Mouse (Mus musculus) G1E-ER4 (cell line): ENCODE data around the gene Csf1. TPM values are rescaled to one million over a fixed set of nuclear protein-coding genes. Genes with fewer than 3 reads are reported as not detected.

ENCODE experiments used
- GATA1 ChIP-seq: IDR thresholded peaks from one replicate; pipeline ENCODE4 v1.8.0; 2012; ENCODE audit warnings: low read length, inconsistent platforms
- polyA plus RNA-seq: library from polyadenylated mRNA; stranded (reverse); fragments of >175 nt; gene quantifications from 2 replicates; pipeline ENCODE4 v1.2.3, GENCODE M21; 2012

Csf1 gene
- polyA plus RNA-seq: not detected in 2 replicates

- TF ChIP-seq GATA1: no peak
These were observed at the start of gene Csf1 for GRCm38 (mm10) chr3:107759929-107760581. Gene Csf1 (minus strand): TSS chr3:107760469.

GRCm38 (mm10) chr3:107808013-107808750, 47.9 kb upstream of the Csf1 start:
- no peak for TF ChIP-seq GATA1

GRCm38 (mm10) chr3:107807386-107807974, 47.2 kb upstream of the Csf1 start:
- TF ChIP-seq GATA1: no peak

- no peak for TF ChIP-seq GATA1
These were observed 46.6 kb upstream of the Csf1 start for GRCm38 (mm10) chr3:107806916-107807315.

- TF ChIP-seq GATA1: no peak
These were observed 44.5 kb upstream of the Csf1 start for GRCm38 (mm10) chr3:107804799-107805198.

GRCm38 (mm10) chr3:107802185-107802946, 42.1 kb upstream of the Csf1 start:
- no peak for TF ChIP-seq GATA1

GRCm38 (mm10) chr3:107798946-107799345, 38.7 kb upstream of the Csf1 start:
- no peak for TF ChIP-seq GATA1

GRCm38 (mm10) chr3:107796191-107796983, 36.1 kb upstream of the Csf1 start:
- TF ChIP-seq GATA1: no peak

GRCm38 (mm10) chr3:107794890-107795289, 34.6 kb upstream of the Csf1 start:
- TF ChIP-seq GATA1: no peak

GRCm38 (mm10) chr3:107793300-107794201, 33.3 kb upstream of the Csf1 start:
- TF ChIP-seq GATA1: no peak

- no peak for TF ChIP-seq GATA1
These were observed 32.5 kb upstream of the Csf1 start for GRCm38 (mm10) chr3:107792736-107793135.

GRCm38 (mm10) chr3:107790766-107791303, 30.6 kb upstream of the Csf1 start:
- no peak for TF ChIP-seq GATA1

GRCm38 (mm10) chr3:107790227-107790626, 30.0 kb upstream of the Csf1 start:
- TF ChIP-seq GATA1: no peak

GRCm38 (mm10) chr3:107788885-107789284, 28.6 kb upstream of the Csf1 start:
- no peak for TF ChIP-seq GATA1
